Mouse (Mus musculus): Measurements from ENCODE around the gene Setdb1.
A peak's percentile ranks its signal among the peaks of the same experiment; 100 is the strongest.
"Not testable (repeated sequence)": the region's sequence is repeated elsewhere in the genome, so short reads cannot be mapped to it uniquely, and the experiment has no call there.

Gene Setdb1

GRCm38 (mm10) chr3:95356701-95357449 lies at the start of gene Setdb1:
TSS of gene Setdb1 (minus strand) at chr3:95357202.
- DNase-seq (ENCODE audit: low read depth, low spot score), result peak; percentile 91

- no peak for DNase-seq (ENCODE audit: low read depth, low spot score)
These were observed 45.7 kb upstream of the Setdb1 start, which contains the start of gene 4930558C23Rik for GRCm38 (mm10) chr3:95402741-95403140. TSS of gene 4930558C23Rik (minus strand) at chr3:95402841.

GRCm38 (mm10) chr3:95394385-95394784 lies 37.4 kb upstream of the Setdb1 start:
- peak; percentile 59 for DNase-seq (ENCODE audit: low read depth, low spot score)

- peak; percentile 86 for DNase-seq (ENCODE audit: low read depth, low spot score)
These were observed 28.5 kb upstream of the Setdb1 start for GRCm38 (mm10) chr3:95385401-95386075.

GRCm38 (mm10) chr3:95373208-95373607 lies 16.2 kb upstream of the Setdb1 start:
- DNase-seq (ENCODE audit: low read depth, low spot score), result no peak

GRCm38 (mm10) chr3:95370101-95370500 lies 13.1 kb upstream of the Setdb1 start:
- DNase-seq (ENCODE audit: low read depth, low spot score), result no peak

GRCm38 (mm10) chr3:95360276-95360675 lies 3.3 kb upstream of the Setdb1 start:
- DNase-seq (ENCODE audit: low read depth, low spot score), result not testable (repeated sequence)

GRCm38 (mm10) chr3:95357746-95358145 lies 744 bp upstream of the Setdb1 start:
- DNase-seq (ENCODE audit: low read depth, low spot score), result no peak

GRCm38 (mm10) chr3:95355911-95356544 lies 974 bp downstream of the Setdb1 start:
- not testable (repeated sequence) for DNase-seq (ENCODE audit: low read depth, low spot score)

- peak; percentile 66 for DNase-seq (ENCODE audit: low read depth, low spot score)
These were observed 7.5 kb downstream of the Setdb1 start for GRCm38 (mm10) chr3:95349491-95349890.

- not testable (repeated sequence) for DNase-seq (ENCODE audit: low read depth, low spot score)
These were observed 8.7 kb downstream of the Setdb1 start for GRCm38 (mm10) chr3:95348343-95348742.

- DNase-seq (ENCODE audit: low read depth, low spot score), result no peak
These were observed 10.5 kb downstream of the Setdb1 start for GRCm38 (mm10) chr3:95346454-95346853.

- DNase-seq (ENCODE audit: low read depth, low spot score), result not testable (repeated sequence)
These were observed 13.5 kb downstream of the Setdb1 start for GRCm38 (mm10) chr3:95343356-95344000.

- DNase-seq (ENCODE audit: low read depth, low spot score), result no peak
These were observed 18.8 kb downstream of the Setdb1 start for GRCm38 (mm10) chr3:95338251-95338650.

- no peak for DNase-seq (ENCODE audit: low read depth, low spot score)
These were observed 19.7 kb downstream of the Setdb1 start for GRCm38 (mm10) chr3:95337345-95337744.

GRCm38 (mm10) chr3:95331528-95331927 lies 25.5 kb downstream of the Setdb1 start:
- no peak for DNase-seq (ENCODE audit: low read depth, low spot score)

GRCm38 (mm10) chr3:95328803-95329404 lies 28.1 kb downstream of the Setdb1 start:
- no peak for DNase-seq (ENCODE audit: low read depth, low spot score)

GRCm38 (mm10) chr3:95324454-95325144 lies 32.4 kb downstream of the Setdb1 start:
- DNase-seq (ENCODE audit: low read depth, low spot score), result no peak

GRCm38 (mm10) chr3:95323429-95323828 lies 33.6 kb downstream of the Setdb1 start:
- DNase-seq (ENCODE audit: low read depth, low spot score), result no peak

GRCm38 (mm10) chr3:95319701-95320625 lies 37.0 kb downstream of the Setdb1 start:
- DNase-seq (ENCODE audit: low read depth, low spot score), result no peak
